Mouse (Mus musculus) splenic B cell, adult 2 months (primary cell): ENCODE measurements around the gene 4931422A03Rik.

Experiments used
- DNase-seq: peaks from one replicate; pipeline ENCODE4 v3.0.0-alpha.2; 2011; ENCODE audit warnings: low read depth, low spot score
- H3K27me3 ChIP-seq: 2 replicates; pipeline ENCODE4 v1.6.1; 2012; ENCODE audit warnings: mild to moderate bottlenecking, low read length, moderate library complexity, mixed read lengths; ENCODE audit not compliant: control insufficient read depth, poor library complexity, insufficient read depth, severe bottlenecking
- H3K36me3 ChIP-seq: 2 replicates; pipeline ENCODE4 v1.6.1; 2012; ENCODE audit warnings: mild to moderate bottlenecking, low read length, moderate library complexity, mixed read lengths; ENCODE audit not compliant: control insufficient read depth, poor library complexity, insufficient read depth, severe bottlenecking

Gene 4931422A03Rik

GRCm38 (mm10) chr2:103919488-103919887, 108.7 kb downstream of the 4931422A03Rik start:
- Histone ChIP-seq H3K36me3 (no peaks in the 10 kb centered on the region), H3K27me3 (no peaks in the 10 kb centered on the region)
- DNase-seq = peak; percentile 55

GRCm38 (mm10) chr2:103918375-103918774, 109.8 kb downstream of the 4931422A03Rik start:
- Histone ChIP-seq H3K27me3 (no peaks in the 10 kb centered on the region), H3K36me3 (no peaks in the 10 kb centered on the region)
- DNase-seq = no peak

- DNase-seq = peak; percentile 64
- Histone ChIP-seq H3K27me3 (no peaks in the 10 kb centered on the region), H3K36me3 (no peaks in the 10 kb centered on the region)
Measured at GRCm38 (mm10) chr2:103917375-103917774, 110.8 kb downstream of the 4931422A03Rik start.
